Mouse (Mus musculus) mouse embryonic stem cell (cell line): ENCODE results near the gene Vmn1r66.
"Not testable (repeated sequence)": the region's sequence is repeated elsewhere in the genome, so short reads cannot be mapped to it uniquely, and the experiment has no call there.

Source experiments
- in situ Hi-C, 2 experiments: fragments of 300-500 bp; cut with MboI; formaldehyde crosslinking; loops; 1 replicate in 1 of 2; 3 replicates in 1 of 2; pipeline ENCODE4 v1.14.3; 2019 to 2020; ENCODE audit warnings: low sequenced_read_pairs in 2 of 2, low pct_unique_long_range_greater_than_20kb in 1 of 2, mixed read lengths in 1 of 2; ENCODE audit not compliant: unreplicated experiment in 1 of 2

Gene Vmn1r66

GRCm38 (mm10) chr7:10277906-10278305 lies at the start of gene Vmn1r66:
Gene Vmn1r66, minus strand, starts transcription at chr7:10278006.
- in situ Hi-C loops: no loop called here

- in situ Hi-C loops: not testable (repeated sequence)
Observed at GRCm38 (mm10) chr7:10325462-10325861, 47.7 kb upstream of the Vmn1r66 start.

GRCm38 (mm10) chr7:10252075-10252474 lies 25.7 kb downstream of the Vmn1r66 start:
- in situ Hi-C loops: no loop called here

GRCm38 (mm10) chr7:10249146-10249545 lies 28.7 kb downstream of the Vmn1r66 start:
- in situ Hi-C loops: no loop called here
